Mouse (Mus musculus) intestine, postnatal 0 days (tissue): ENCODE measurements around the gene Wdr59. TPM values are rescaled to one million over a fixed set of nuclear protein-coding genes. Genes with fewer than 3 reads are reported as not detected.
A peak's percentile ranks its signal among the peaks of the same experiment; 100 is the strongest.

Experiments
- ATAC-seq: fragments of 200-750 bp; cut with Nextera tagmentation; 2 replicates; pipeline ENCODE4 v1.8.0; 2017; ENCODE audit warnings: mild to moderate bottlenecking, moderate TSS enrichment, moderate library complexity
- H3K27ac ChIP-seq: fragments of 300-500 bp; sonication (generic); 2 replicates; pipeline ENCODE4 v1.5.1; 2014; ENCODE audit warnings: mild to moderate bottlenecking, low read depth, low read length, moderate library complexity
- H3K27me3 ChIP-seq: fragments of 300-500 bp; sonication (generic); replicated peaks from 2 replicates; pipeline ENCODE4 v1.6.1; 2014; ENCODE audit warnings: low read length, mixed read lengths; ENCODE audit not compliant: control insufficient read depth, insufficient read depth
- H3K36me3 ChIP-seq: fragments of 300-500 bp; sonication (generic); 2 replicates; pipeline ENCODE4 v1.6.1; 2014; ENCODE audit warnings: mild to moderate bottlenecking, moderate library complexity; ENCODE audit not compliant: control insufficient read depth, insufficient read depth
- H3K4me1 ChIP-seq: fragments of 300-500 bp; sonication (generic); replicated peaks from 2 replicates; pipeline ENCODE4 v1.6.1; 2014; ENCODE audit warnings: antibody characterized with exemption, low read length, mixed read lengths; ENCODE audit not compliant: control insufficient read depth, insufficient read depth
- H3K4me2 ChIP-seq: fragments of 300-500 bp; sonication (generic); replicated peaks from 2 replicates; pipeline ENCODE4 v1.6.1; 2014; ENCODE audit warnings: low read depth, mild to moderate bottlenecking, moderate library complexity
- H3K4me3 ChIP-seq: fragments of 300-500 bp; sonication (generic); 2 replicates; pipeline ENCODE4 v1.5.1; 2014; ENCODE audit warnings: low read depth, low read length
- H3K9ac ChIP-seq: fragments of 300-500 bp; sonication (generic); 2 replicates; pipeline ENCODE4 v1.6.1; 2014; ENCODE audit warnings: mild to moderate bottlenecking, low read depth, low read length
- H3K9me3 ChIP-seq: fragments of 300-500 bp; sonication (generic); 2 replicates; pipeline ENCODE4 v1.6.1; 2016; ENCODE audit warnings: mixed run types; ENCODE audit not compliant: control insufficient read depth
- CTCF ChIP-seq: sonication (generic); IDR thresholded peaks from 2 replicates; pipeline ENCODE4 v1.5.1; 2016; ENCODE audit warnings: low read depth, mild to moderate bottlenecking, control low read depth, antibody characterized with exemption, moderate library complexity
- WGBS: fragments of 180-500 bp; shearing (Covaris S2); extraction: QIAGEN DNeasy Blood & Tissue Kit; methylation state at CpG from one replicate; pipeline ENCODE4 v1.1.7; 2014; 5-methylcytosine and 5-hydroxymethylcytosine counted together
- polyA plus RNA-seq: library from polyadenylated mRNA; unstranded; fragments of >200 nt; fragmentation: Nextera tagmentation; extraction: Ambion mirVana; gene quantifications from 2 replicates; pipeline ENCODE4 v1.2.1, GENCODE M21; 2015

Gene Wdr59
- polyA plus RNA-seq, 1 experiment from 2014 or later: 1.3 TPM

GRCm38 (mm10) chr8:111445558-111445957, 76.3 kb downstream of the Wdr59 start:
- Histone ChIP-seq H3K27me3 (no peaks in the 10 kb centered on the region), H3K27ac (no peak overlapping the region), H3K4me2 (no peak overlapping the region), H3K36me3 (peaks cover 6% of the 10 kb centered on the region; the same call in 1 of the 2 replicates), H3K4me1 (no peaks in the 10 kb centered on the region), H3K9ac (no peak overlapping the region), H3K9me3 (no peaks in the 10 kb centered on the region), H3K4me3 (no peak overlapping the region)
- peak; percentile 62 for ATAC-seq
- no peak for TF ChIP-seq CTCF
- 66% methylated on average over 18 of the region's 18 CpGs for WGBS

- H3K9ac ChIP-seq: no peak overlapping the region
- 64% methylated on average over 4 of the region's 4 CpGs for WGBS
- H3K27me3 ChIP-seq: no peaks in the 10 kb centered on the region
- peak; percentile 50 for ATAC-seq
- H3K9me3 ChIP-seq: no peaks in the 10 kb centered on the region
- H3K4me1 ChIP-seq: no peaks in the 10 kb centered on the region
- H3K27ac ChIP-seq: no peak overlapping the region
- H3K4me3 ChIP-seq: no peak overlapping the region
- H3K36me3 ChIP-seq: peaks cover 4% of the 10 kb centered on the region; the same call in 1 of the 2 replicates
- no peak overlapping the region for H3K4me2 ChIP-seq
- TF ChIP-seq CTCF: no peak
These were observed 77.6 kb downstream of the Wdr59 start for GRCm38 (mm10) chr8:111444245-111444644.

- ATAC-seq: 0 out of 2 replicates have a peak, but pooled peaks have one; percentile 43
- H3K4me2 ChIP-seq: no peak overlapping the region
These were observed 82.7 kb downstream of the Wdr59 start for GRCm38 (mm10) chr8:111439189-111439588.

DNA sequence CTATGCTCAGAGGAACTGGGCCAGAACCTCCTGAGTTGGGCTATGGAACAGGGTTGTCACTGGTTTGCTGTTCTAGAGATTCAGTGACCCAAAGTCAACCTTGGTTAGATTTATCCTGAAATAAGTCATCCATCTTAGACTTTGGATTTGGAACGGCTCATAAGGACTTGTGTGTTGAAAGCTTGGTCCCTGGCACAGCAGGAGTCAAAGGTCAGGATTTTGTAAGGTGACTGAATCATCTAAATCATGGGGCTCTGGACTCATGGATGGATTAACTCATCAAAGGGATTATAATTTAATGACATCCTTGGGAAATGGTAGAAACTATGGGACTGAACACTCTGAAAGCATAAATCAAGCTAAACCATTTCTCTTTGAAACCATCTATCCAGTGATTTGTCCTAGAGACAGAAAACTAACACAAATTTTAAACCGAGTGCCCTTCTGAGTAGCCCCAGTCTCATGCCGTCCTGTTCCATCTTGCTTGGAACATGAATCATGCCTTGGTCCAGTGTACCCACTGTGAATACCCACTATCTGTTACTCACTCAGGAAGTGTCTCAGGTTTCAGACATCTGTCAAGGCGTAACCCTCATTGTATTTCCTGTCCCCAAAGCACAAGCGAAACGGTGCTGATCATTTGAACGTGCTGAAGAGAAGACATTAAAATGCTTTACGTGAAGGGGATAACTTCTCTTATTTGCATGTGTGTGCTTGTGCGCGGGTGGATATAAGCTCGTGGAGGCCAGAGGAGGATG, 86.6 kb downstream of the Wdr59 start:
- ATAC-seq: no peak
- no peaks in the 10 kb centered on the region for H3K36me3 ChIP-seq

More at GRCm38 (mm10) chr8:111439189-111439588, 82.7 kb downstream of the Wdr59 start:
- Histone ChIP-seq H3K36me3 (no peaks in the 10 kb centered on the region), H3K9me3 (no peaks in the 10 kb centered on the region), H3K4me3 (no peak overlapping the region), H3K9ac (no peak overlapping the region), H3K27me3 (no peaks in the 10 kb centered on the region), H3K4me1 (no peaks in the 10 kb centered on the region), H3K27ac (no peak overlapping the region)
- WGBS: 9% methylated on average over 9 of the region's 9 CpGs
- peak; percentile 87 for TF ChIP-seq CTCF

GRCm38 (mm10) chr8:111424646-111425045, 97.2 kb downstream of the Wdr59 start:
- no peak for ATAC-seq
- Histone ChIP-seq H3K9me3 (no peaks in the 10 kb centered on the region), H3K27ac (no peak overlapping the region), H3K4me3 (no peak overlapping the region), H3K36me3 (no peaks in the 10 kb centered on the region), H3K4me2 (no peak overlapping the region), H3K9ac (no peak overlapping the region), H3K4me1 (no peaks in the 10 kb centered on the region), H3K27me3 (no peaks in the 10 kb centered on the region)
- no peak for TF ChIP-seq CTCF
- WGBS: 95% methylated on average over 9 of the region's 9 CpGs

More for the DNA sequence above, 86.6 kb downstream of the Wdr59 start:
- TF ChIP-seq CTCF: no peak
- H3K27ac ChIP-seq: no peak overlapping the region
- WGBS: 71% methylated on average over 11 of the region's 11 CpGs
- H3K9ac ChIP-seq: no peak overlapping the region
- no peaks in the 10 kb centered on the region for H3K27me3 ChIP-seq
- H3K9me3 ChIP-seq: no peaks in the 10 kb centered on the region
- H3K4me2 ChIP-seq: no peak overlapping the region
- H3K4me1 ChIP-seq: no peaks in the 10 kb centered on the region
- H3K4me3 ChIP-seq: no peak overlapping the region

GRCm38 (mm10) chr8:111424181-111424580, 97.7 kb downstream of the Wdr59 start:
- no peak for ATAC-seq
- no peaks in the 10 kb centered on the region for H3K4me1 ChIP-seq
- H3K27me3 ChIP-seq: no peaks in the 10 kb centered on the region
- H3K4me3 ChIP-seq: no peak overlapping the region
- 84% methylated on average over 11 of the region's 11 CpGs for WGBS
- no peak overlapping the region for H3K27ac ChIP-seq
- H3K4me2 ChIP-seq: no peak overlapping the region
- H3K9me3 ChIP-seq: no peaks in the 10 kb centered on the region
- H3K9ac ChIP-seq: no peak overlapping the region
- H3K36me3 ChIP-seq: no peaks in the 10 kb centered on the region
- TF ChIP-seq CTCF: no peak
